Mouse (Mus musculus) thymus, postnatal 0 days (tissue): ENCODE results near the gene Cd36. TPM values are rescaled to one million over a fixed set of nuclear protein-coding genes. Genes with fewer than 3 reads are reported as not detected.

ENCODE experiments used
- DNase-seq: peaks from one replicate; pipeline ENCODE4 v3.0.0-alpha.2; 2015; ENCODE audit warnings: low spot score
- polyA plus RNA-seq: library from polyadenylated mRNA; unstranded; fragments of >200 nt; fragmentation: Nextera tagmentation; extraction: Ambion mirVana; gene quantifications from 2 replicates; pipeline ENCODE4 v1.2.1, GENCODE M21; 2015

The Cd36 gene
- polyA plus RNA-seq, 1 experiment from 2014 or later, result 40.5 TPM

DNA sequence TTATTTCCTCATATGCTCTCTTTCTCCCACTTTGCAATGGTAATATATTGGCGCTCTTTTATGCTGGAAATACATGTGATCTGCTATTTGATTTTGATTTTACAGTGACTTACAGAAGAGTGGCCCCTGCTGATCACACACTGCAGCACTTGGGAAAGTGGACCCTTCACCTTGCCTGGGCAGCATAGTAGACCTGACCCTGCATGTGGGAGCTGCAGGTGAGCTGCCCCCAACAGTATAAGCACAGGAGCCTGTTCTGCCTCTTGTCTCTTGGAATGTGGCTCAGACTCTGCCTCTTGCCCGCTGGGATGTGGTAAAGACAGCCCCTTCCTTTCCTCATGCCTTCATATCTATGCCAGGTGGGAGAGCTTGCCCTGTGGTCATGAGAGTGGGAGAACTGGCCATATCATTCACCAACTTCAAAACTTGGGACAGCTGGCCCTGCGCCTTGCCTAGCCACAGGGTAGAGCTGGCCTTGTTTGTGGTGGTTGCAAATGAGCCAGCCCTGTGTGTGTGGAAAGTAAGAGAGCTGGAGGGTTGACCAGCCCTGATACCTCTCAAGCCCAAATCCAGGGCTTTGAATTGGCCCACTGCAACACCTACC, 81.7 kb downstream of the Cd36 start:
- no peak for DNase-seq

DNA sequence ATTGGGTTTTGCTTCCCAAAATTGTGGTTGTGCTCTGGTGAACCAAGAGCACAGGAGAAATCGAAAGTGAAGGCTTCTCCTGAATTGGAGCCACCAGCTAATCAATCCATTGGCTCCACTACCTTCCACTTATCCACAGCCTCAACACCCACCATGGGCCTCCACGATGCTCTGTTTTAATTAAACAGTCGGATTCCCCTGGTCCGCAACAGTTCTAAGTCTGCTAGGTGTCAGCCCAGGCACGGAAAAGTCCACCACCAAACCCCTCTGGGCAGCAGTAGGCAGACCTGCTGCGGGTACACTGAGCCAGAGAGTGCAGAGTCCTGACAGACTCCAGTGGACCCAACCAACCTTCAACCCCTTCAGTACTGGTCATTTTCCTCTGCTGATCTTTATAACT, 112.0 kb downstream of the Cd36 start:
- DNase-seq, result peak; percentile 71

DNA sequence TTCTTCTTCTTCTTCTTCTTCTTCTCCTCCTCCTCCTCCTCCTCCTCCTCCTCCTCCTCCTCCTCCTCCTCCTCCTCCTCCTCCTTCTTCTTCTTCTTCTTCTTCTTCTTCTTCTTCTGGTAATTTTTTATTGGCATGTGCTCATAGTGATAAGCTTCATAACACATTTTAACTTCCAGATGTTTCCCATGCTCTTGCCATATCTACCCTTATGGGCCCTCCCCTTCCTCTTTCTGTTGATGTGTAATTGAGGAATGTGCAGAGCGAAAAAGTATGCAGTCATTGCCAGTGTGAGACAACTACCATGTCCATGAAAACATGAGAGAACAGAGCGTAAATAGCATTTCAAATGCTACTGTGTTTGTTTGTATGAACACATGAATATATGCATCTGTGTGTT, 118.3 kb downstream of the Cd36 start:
- no peak for DNase-seq

DNA sequence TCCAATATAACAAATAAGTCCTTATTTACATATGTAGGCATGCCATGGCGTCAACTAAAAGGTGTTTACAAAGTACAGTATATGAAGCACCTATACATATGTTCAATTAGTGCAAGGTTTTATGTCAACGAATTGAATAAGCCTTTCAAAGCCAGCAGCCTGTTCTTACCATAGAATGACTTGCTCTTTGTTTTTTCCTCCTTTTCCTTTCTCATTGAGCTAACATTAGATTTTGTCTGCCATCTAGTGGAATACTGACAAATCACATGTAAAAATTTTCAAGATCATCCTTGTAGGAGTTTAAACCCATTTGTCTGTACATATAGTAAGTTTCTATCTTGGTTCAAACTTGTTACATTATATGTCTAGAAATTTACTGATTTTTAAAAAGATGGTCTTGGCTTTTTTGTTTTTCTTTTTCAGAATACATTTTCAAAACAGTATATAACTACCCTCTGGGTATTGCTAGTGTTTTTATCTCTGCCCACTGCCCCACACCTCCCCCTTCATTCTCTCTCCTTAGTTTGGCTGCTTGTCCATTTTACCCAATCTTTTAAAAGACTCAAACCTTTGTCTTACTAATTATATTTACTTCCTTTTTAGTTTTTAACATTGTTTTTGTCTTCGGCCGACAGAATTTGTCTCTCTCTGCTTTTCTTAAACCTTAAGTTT, 122.5 kb downstream of the Cd36 start:
- DNase-seq, result peak; percentile 15

DNA sequence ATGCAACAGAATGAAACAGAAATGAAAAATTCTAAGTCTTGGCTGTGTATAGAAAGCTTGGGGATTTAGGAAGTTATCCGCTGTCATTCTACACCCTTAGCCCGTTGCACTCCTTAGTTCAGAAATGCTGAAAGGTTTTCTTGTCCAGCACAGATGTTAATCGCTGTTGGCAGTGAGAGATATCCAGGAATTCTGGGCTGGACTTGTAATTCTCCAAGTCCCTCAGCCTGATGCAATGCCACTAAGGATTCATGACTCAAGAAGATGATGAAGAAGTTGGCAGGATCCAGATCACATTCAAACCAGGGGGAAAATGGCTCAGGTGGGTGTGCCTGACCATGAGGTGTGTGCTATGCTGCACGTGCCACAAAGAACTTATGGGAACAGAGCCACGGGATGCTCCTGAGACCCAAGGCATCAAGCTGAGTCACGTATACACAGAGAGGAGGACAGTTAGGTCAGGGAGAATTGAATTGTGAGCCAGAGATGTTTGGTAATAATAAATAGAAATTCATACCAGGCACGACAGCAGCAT, 135.1 kb downstream of the Cd36 start:
- DNase-seq, result no peak

DNA sequence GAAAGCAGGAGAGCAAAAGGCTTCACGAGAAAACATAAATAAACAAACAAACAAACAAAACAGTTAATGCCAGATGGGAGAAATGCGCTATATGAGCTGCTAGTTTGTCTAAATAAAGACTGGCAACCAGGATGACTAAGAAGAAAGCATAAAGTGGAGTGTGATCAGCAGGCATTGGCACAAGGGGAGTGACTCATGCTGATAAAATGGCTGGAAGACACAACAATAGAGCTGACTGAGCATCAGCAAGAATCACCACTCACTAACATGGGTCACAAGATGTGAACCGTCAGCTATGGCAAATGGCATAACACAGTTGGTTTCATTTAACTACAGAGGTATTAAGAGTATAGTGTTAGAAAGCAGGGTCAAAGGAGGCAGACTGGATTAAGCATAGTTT, 140.3 kb downstream of the Cd36 start:
- DNase-seq, result no peak

DNA sequence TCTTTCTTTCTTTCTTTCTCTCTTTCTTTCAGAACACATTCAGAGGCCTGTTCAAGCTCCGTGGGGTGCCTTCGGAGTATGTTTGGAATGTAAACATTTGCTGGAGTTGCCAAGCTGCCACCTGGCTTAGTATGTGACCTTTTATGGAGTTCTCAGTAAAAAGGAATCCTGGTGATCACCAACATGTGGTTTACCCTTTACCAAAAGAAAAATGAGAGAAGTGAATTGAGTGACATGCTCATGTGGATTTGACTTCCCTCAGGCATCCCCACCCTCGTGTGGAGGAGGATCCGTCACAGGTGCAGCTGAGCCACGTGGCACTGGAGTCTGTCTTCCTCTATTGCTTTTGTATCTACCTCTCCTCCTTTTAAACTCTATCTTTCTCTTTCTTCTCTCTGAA, 141.5 kb downstream of the Cd36 start:
- DNase-seq, result no peak

DNA sequence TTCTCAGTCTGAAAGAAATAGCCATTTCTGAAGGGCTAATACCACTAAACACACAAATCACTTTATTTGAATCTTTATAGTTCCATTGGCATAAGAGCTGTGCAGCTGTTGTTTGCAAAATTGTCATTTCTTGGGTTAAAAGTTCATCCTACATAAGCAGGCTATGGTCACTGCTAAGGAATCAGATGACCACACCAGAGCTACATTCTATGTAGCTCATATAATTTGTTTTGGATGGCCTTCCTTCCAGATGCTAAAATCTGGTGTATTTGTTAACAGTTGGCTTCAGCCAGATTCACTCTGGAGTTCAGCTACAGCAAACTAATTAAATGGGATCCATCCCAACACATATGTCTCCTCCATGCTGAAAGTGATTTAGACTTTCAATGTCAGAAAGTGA, 142.1 kb downstream of the Cd36 start:
- no peak for DNase-seq

DNA sequence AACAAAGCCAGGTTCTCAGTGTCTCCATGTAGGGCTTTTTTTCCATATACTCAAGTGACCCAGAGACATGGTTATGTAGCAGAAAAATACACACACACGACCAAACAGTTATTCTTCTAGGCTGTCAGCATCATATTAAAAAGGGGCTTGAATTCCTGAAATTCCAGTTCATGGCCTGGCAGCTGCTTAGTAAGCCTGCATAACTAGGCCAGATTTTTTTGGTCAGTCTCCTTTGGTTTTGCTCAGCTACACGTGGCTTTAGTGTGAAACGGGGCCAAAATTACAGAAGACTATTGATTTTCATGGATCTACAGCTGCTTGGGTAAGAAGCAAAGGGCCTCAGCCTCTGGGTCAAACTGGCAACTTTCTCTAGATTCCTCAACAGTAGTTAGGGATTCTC, 148.8 kb downstream of the Cd36 start:
- no peak for DNase-seq

Other genes starting within 250 kb of the Cd36 start
- gene Gnat3, start 73.7 kb upstream of the Cd36 start, polyA plus RNA-seq, result 0.94 and 1.3 TPM in 2 replicates